Mouse (Mus musculus) right cerebral cortex, postnatal 14 days (tissue): ENCODE measurements around the gene Draxin.
A peak's percentile ranks its signal among the peaks of the same experiment; 100 is the strongest.

ENCODE experiments used
- DNase-seq: peaks from one replicate; pipeline ENCODE4 v3.0.0; 2022

Gene Draxin

DNA sequence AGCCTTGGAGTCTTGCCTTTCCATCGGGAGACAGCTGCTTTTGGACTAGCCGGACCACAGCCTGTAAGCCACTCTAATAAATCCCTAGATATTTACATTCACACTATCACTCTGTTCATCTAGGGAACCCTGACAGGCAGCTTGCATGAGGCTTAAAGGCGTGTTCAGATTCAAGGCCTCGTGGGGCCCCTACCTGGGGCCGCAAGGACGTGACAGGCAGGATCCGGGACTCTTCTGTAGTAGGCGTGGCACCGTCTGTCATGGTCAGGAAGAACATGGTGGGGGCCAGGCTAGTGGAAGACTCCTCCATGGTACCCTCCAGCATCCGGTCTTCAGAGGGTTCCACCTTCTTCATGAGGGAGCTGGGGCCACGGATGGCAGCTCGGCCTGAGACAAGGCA, 18.0 kb downstream of the Draxin start:
- no peak for DNase-seq

GRCm38 (mm10) chr4:148109215-148109614, 21.3 kb downstream of the Draxin start:
- DNase-seq = no peak

- no peak for DNase-seq
These were observed 21.9 kb downstream of the Draxin start for GRCm38 (mm10) chr4:148108565-148109100.

DNA sequence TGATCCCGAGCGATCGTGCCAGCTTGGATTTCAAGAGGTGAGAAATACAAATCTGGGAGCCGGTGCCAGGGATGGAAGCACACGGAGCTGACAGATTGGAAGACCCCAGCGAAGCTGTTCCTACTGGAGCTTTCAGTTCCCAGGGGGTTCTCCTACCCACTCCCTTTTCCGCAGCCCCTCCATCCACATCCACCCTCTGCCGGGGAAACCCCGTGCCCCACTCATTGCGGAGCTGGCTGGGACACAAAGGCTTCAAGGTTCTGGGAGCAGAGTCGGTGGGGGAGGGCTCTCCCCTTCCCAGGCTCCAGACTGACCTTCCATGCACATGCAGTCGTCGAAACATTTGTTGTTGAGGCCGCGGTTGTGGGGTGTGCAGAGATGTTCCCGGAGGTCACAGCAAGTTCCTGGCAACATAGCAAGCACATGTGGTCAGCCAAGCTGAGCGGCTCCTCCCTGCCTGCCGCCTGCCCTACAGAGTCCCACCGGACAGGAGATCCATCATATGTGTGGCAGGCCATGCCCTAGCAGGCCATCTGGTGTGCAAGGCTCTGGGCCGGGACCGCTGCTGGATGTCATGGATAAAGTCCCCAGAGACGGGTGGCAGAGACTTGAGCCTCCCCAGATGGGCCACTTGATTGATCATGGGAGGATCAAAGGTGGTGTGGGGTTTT, 22.7 kb downstream of the Draxin start:
- no peak for DNase-seq

GRCm38 (mm10) chr4:148104146-148104545, 26.4 kb downstream of the Draxin start:
- no peak for DNase-seq

DNA sequence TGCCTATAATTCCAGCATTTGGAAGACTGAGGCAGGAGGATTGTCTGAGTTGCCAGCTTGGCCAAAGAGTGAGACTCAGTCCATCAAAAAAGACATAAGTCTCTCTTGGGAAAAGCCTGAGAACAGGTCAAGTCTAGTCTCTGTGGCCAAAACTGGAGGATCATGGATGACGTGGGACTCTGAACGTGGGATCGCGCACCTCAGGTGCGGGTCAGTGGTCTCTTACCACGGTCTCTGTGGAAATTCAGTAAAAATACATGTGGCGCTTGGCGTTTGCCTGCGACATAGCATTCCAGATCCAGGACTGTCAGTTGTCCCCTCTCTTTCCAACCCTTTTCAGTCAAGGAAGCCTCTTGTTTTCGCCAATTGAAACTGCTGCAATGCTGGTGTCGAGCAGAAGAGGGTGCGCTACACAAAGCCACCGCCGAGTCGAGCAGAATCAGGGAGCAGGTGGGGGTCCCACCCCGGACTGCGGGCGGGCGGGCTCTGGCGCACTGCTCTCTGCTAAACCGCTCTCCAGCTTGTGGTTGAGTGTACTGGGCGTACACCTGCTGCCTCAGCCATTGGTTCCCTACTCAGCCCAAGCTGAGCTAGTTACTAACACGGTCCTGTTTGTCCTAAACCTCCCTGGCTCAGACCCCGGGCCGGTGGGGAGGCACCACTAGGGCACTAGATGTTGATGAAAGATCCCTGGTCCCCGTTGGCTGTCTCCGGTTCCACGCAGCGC, 28.5 kb downstream of the Draxin start:
- DNase-seq = peak; percentile 72

- DNase-seq = no peak
These were observed 31.8 kb downstream of the Draxin start for GRCm38 (mm10) chr4:148098666-148099065.

GRCm38 (mm10) chr4:148097936-148098335, 32.6 kb downstream of the Draxin start:
- no peak for DNase-seq

DNA sequence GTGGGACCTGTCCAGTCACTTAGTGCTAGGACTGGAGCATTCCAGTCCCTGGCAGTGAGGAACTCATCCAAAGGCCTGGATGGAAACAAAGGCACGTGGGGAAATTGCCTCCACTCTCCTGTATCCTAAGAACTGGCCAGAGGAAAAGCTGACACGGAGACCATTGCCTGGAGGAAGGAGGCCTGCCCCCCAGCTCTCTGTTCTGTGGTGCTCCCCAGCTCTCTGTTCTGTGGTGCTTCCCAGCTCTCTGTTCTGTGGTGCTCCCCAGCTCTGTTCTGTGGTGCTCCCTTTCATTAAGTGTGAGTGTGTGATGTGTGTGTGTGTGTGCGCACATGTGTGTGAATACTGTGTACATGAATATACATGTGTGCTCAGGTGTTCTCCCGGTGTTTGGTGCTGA, 35.4 kb downstream of the Draxin start:
- DNase-seq = no peak

DNA sequence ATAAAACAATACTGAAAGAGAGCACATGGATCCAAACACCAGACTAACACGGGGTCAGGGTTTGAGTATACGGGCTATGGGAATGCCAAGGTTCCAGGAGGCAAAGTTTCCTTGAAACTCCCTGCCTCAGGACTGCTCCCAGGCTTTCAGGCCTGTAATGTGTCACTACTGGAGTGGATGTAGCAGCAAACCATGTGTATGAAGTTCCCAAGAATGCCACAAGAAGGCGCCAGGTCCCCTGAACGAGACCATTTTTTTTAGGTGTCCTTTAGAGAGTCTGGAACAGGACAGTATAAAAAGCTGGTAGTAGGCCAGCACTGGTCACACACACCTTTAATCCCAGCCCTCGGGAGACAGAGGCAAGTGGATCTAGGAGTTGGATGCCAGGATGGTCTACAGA, 36.3 kb downstream of the Draxin start:
- no peak for DNase-seq

GRCm38 (mm10) chr4:148092551-148093271, 37.8 kb downstream of the Draxin start:
- DNase-seq = no peak

GRCm38 (mm10) chr4:148091181-148091580, 39.3 kb downstream of the Draxin start:
- no peak for DNase-seq

DNA sequence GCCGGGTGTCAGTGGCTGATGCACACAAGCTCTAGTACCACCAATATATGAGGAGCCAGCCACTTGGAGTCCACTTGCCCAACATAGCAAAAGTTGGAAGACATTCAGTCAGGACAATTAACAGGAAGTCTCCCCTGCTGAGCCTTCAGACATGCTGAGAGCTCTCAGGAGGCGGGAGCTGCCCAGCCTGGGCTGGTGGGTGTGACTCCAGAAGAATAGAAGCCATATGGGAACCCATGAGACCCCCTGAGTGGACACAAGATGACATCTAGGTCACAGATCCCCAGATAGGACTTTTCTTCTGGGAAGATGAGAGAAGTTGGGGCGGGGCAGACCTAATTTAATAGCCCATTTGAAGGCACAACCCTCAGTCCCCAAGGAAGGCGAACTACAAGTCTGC, 41.3 kb downstream of the Draxin start:
- no peak for DNase-seq

DNA sequence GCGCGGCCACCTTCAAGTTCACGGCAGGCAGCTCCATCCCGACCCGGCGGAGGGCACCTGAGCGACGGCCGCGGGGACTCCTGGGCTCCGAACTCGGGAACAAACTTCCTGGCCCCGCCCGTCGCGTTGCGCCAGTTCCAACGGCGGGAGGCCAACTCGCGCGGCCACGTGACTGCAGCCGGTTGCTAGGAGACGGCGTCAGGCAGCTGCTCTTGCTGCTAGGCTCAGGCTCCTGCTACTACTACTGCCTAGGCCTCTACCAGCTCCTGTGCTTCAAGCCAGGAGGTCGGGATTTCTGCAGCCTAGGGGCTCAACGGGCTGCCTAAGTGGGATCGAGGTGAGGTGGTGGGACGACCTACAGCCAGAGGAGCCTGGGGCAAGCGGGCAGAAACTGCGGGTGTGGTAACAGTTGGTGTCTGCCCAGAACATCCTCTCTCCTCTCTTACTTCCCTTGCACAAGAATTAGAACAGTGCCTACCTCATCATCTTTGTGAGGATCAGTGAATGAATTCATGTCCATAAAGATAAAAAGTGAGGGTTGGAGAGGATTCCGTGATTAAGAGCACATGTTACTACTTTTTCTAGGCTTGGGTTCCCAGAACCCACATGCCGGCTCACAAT, 42.5 kb downstream of the Draxin start, which contains the start of gene Agtrap:
Agtrap (minus strand) TSS at position 125 of the 621 bp plus-strand sequence.
- peak; percentile 95 for DNase-seq

- no peak for DNase-seq
These were observed 43.2 kb downstream of the Draxin start for GRCm38 (mm10) chr4:148087091-148087906.

GRCm38 (mm10) chr4:148085907-148086305, 44.6 kb downstream of the Draxin start:
- no peak for DNase-seq

DNA sequence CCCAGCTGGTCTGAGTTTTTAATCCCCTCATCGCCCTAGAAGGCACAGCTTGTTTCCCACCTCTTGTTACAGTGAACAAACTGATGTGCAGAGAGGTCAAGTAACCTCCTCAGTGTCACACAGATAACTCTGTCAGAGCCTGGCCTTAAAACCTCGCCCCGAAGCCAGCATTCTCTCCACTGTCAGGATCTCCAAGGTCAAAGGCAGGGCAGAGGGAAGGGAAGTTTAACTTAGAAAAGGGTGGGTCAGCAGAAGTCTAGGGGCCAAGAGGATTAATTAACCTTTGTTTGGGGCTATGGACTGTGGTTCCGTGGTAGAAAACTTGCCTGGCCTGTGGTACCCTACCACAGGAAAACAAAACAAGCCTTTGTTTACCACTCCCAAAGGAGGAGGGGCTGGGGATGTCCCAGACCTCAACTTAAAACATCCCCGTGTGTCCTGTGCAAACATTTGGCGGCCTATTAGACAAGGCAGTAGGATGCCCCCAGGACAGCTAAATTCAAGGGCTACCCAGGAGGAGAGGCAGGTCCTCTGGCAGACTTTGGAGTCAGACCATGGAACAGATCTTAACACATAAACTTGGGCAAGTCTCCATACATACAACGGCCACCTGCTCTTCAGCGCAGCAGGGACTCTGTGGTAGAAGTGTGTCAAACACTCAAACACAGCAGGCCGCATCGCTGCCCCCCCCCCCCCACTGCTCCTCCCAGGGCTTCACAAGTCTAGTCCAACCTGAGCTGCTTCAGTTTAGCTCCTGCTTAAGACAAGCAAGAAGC, 45.2 kb downstream of the Draxin start:
- no peak for DNase-seq

GRCm38 (mm10) chr4:148084261-148084714, 46.2 kb downstream of the Draxin start:
- no peak for DNase-seq

- DNase-seq = no peak
These were observed 47.2 kb downstream of the Draxin start for GRCm38 (mm10) chr4:148083176-148083899.

- DNase-seq = peak; percentile 51
These were observed 48.0 kb downstream of the Draxin start for GRCm38 (mm10) chr4:148082257-148083044.
